8 mouse cellular contexts compared by ENCODE assay signal in genomic region chr5:43232480-43233315, GRCm38 (mm10). TPM values are rescaled to one million over a fixed set of nuclear protein-coding genes. Genes with fewer than 3 reads are reported as not detected.
DNase-seq lines count a peak whose midpoint lies in the region; ATAC-seq lines count a peak whose summit lies in the region.

TSS of gene Cpeb2 (plus strand) at chr5:43233170.

- peak within 1 kb of the TSS; percentile 91 for H3K9ac ChIP-seq in intestine, embryonic 15.5 days

- H3K27ac ChIP-seq in intestine, embryonic 15.5 days: peak within 1 kb of the TSS; percentile 98
- peak within 1 kb of the TSS; percentile 93 for H3K27ac ChIP-seq in midbrain, embryonic 10.5 days (replicated peaks)

- no peaks in the 10 kb centered on the region for H3K4me1 ChIP-seq in intestine, embryonic 15.5 days (replicated peaks)
- peaks cover 23% of the 10 kb centered on the region for H3K4me1 ChIP-seq in midbrain, embryonic 10.5 days

- WGBS in intestine, embryonic 15.5 days: under 1% methylated on average over 79 of the region's 89 CpGs
- under 1% methylated on average over 88 of the region's 89 CpGs for WGBS in midbrain, embryonic 10.5 days

- H3K4me3 ChIP-seq in intestine, embryonic 15.5 days (replicated peaks): peak within 1 kb of the TSS; percentile 74
- H3K4me3 ChIP-seq in midbrain, embryonic 10.5 days: peak within 1 kb of the TSS; percentile 93

- no peaks in the 10 kb centered on the region for H3K36me3 ChIP-seq in intestine, embryonic 15.5 days
- no peaks in the 10 kb centered on the region for H3K36me3 ChIP-seq in midbrain, embryonic 10.5 days

- H3K27me3 ChIP-seq in intestine, embryonic 15.5 days (replicated peaks): no peaks in the 10 kb centered on the region
- peaks cover 27% of the 10 kb centered on the region for H3K27me3 ChIP-seq in midbrain, embryonic 10.5 days (ENCODE audit: low read depth, poor library complexity, severe bottlenecking)

- H3K4me2 ChIP-seq in intestine, embryonic 15.5 days (replicated peaks): peak within 1 kb of the TSS; percentile 93

- peak; percentile 93 for DNase-seq in adipocyte (ENCODE audit: low spot score)
- DNase-seq in embryo, embryonic 10 days (ENCODE audit: low spot score): peak; percentile 90
- DNase-seq in gastrocnemius, postnatal 36 days: peak; percentile 90
- peak; percentile 95 to 96 for DNase-seq in left cerebral cortex, postnatal 25 days (ENCODE audit: low spot score in 2 of 2)
- DNase-seq in midbrain, embryonic 10.5 days (ENCODE audit: low spot score): peak; percentile 93
- DNase-seq in right cerebral cortex, postnatal 4 days: peak; percentile 94

- no peaks in the 10 kb centered on the region for H3K9me3 ChIP-seq in intestine, embryonic 15.5 days
- H3K9me3 ChIP-seq in midbrain, embryonic 10.5 days (replicated peaks): no peaks in the 10 kb centered on the region

- peak; percentile 90 for ATAC-seq in intestine, embryonic 15.5 days
- ATAC-seq in erythroid progenitor cell, adult 5-6 weeks (replicated peaks; ENCODE audit: low FRiP score, poor library complexity, severe bottlenecking): no peak

- intact Hi-C loops in gastrocnemius, postnatal 36 days (cut with DNase I): loop anchor here (5.0 to 10.0 kb wide), 3 partner anchors 120 to 550 kb away; no protein-coding TSS in a partner anchor
- intact Hi-C loops in left cerebral cortex, postnatal 25 days (cut with DNase I): loop anchor here (1.0 to 10.0 kb wide), 3 partner anchors 818 to 1058 kb away; no protein-coding TSS in a partner anchor

RNA-seq across cellular contexts. Expression of gene Cpeb2, which starts in this region (rescaled TPM):
- total RNA-seq in gastrocnemius, postnatal 36 days (2021): 10 to 100 TPM in 1 of 2 experiments, 1 to 10 TPM in 1; 9.6 to 12.0 TPM
- polyA plus RNA-seq in intestine, embryonic 15.5 days (2015; fragmentation: Nextera tagmentation; extraction: Ambion mirVana): 2.3 and 2.4 TPM in 2 replicates
- 10 to 100 TPM; 56.2 to 57.5 TPM for total RNA-seq in left cerebral cortex, postnatal 25 days (2021)
- 2.3 and 2.8 TPM in 2 replicates for polyA plus RNA-seq in midbrain, embryonic 10.5 days (2016; fragmentation: Nextera tagmentation; extraction: Ambion mirVana)
- under 0.01 and 2.5 TPM in 2 replicates for total RNA-seq in erythroid progenitor cell, adult 5-6 weeks (2015; ENCODE audit: low replicate concordance)
- 1.0 TPM in 1 of 2 replicates, not detected in the other for total RNA-seq in erythroid progenitor cell, adult 5-6 weeks (2017; ENCODE audit: low replicate concordance)
